Mouse (Mus musculus): ENCODE results near the gene Trip4. TPM values are rescaled to one million over a fixed set of nuclear protein-coding genes. Genes with fewer than 3 reads are reported as not detected.

The Trip4 gene
- polyA plus RNA-seq, 1 experiment from 2014 or later: 24.6 TPM

- no peak overlapping the region for H3K4me2 ChIP-seq
- no peak overlapping the region for H3K9ac ChIP-seq (ENCODE audit: low read depth, low read length)
- 28% methylated on average over 1 of the region's 1 CpGs for WGBS
- H3K4me3 ChIP-seq (ENCODE audit: low read depth, low read length): no peak overlapping the region
- ATAC-seq (replicated peaks; ENCODE audit: low FRiP score) (no peak), DNase-seq (ENCODE audit: low spot score) (no peak)
- 0 out of 2 replicates have a peak, but pooled peaks cover 4% of the 10 kb centered on the region for H3K4me1 ChIP-seq (replicated peaks; ENCODE audit: control insufficient read depth, insufficient read depth, low read length)
- H3K27me3 ChIP-seq (replicated peaks; ENCODE audit: control insufficient read depth, insufficient read depth, low read length): no peaks in the 10 kb centered on the region
- no peak overlapping the region for H3K27ac ChIP-seq (ENCODE audit: low read depth, low read length)
- H3K9me3 ChIP-seq (ENCODE audit: control insufficient read depth, low read length): no peaks in the 10 kb centered on the region
- peaks cover 10% of the 10 kb centered on the region for H3K36me3 ChIP-seq (ENCODE audit: control insufficient read depth, insufficient read depth, low read length)
Measured at GRCm38 (mm10) chr9:65850203-65850602, 58.4 kb downstream of the Trip4 start.

- H3K4me3 ChIP-seq (ENCODE audit: low read depth, low read length): no peak overlapping the region
- H3K27me3 ChIP-seq (replicated peaks; ENCODE audit: control insufficient read depth, insufficient read depth, low read length): no peaks in the 10 kb centered on the region
- no peak overlapping the region for H3K4me2 ChIP-seq
- ATAC-seq (replicated peaks; ENCODE audit: low FRiP score) (no peak), DNase-seq (ENCODE audit: low spot score) (no peak)
- H3K9me3 ChIP-seq (ENCODE audit: control insufficient read depth, low read length): no peaks in the 10 kb centered on the region
- H3K9ac ChIP-seq (ENCODE audit: low read depth, low read length): no peak overlapping the region
- H3K36me3 ChIP-seq (ENCODE audit: control insufficient read depth, insufficient read depth, low read length): peaks cover 7% of the 10 kb centered on the region
- no peak overlapping the region for H3K27ac ChIP-seq (ENCODE audit: low read depth, low read length)
- 0 out of 2 replicates have a peak, but pooled peaks cover 4% of the 10 kb centered on the region for H3K4me1 ChIP-seq (replicated peaks; ENCODE audit: control insufficient read depth, insufficient read depth, low read length)
Measured at GRCm38 (mm10) chr9:65848154-65848553, 60.4 kb downstream of the Trip4 start.

GRCm38 (mm10) chr9:65844421-65845165 is 64.0 kb downstream of the Trip4 start:
- H3K9me3 ChIP-seq (ENCODE audit: control insufficient read depth, low read length): no peaks in the 10 kb centered on the region
- 0 out of 2 replicates have a peak, but pooled peaks cover 4% of the 10 kb centered on the region for H3K4me1 ChIP-seq (replicated peaks; ENCODE audit: control insufficient read depth, insufficient read depth, low read length)
- H3K9ac ChIP-seq (ENCODE audit: low read depth, low read length): no peak overlapping the region
- no peaks in the 10 kb centered on the region for H3K27me3 ChIP-seq (replicated peaks; ENCODE audit: control insufficient read depth, insufficient read depth, low read length)
- H3K4me3 ChIP-seq (ENCODE audit: low read depth, low read length): no peak overlapping the region
- no peak overlapping the region for H3K27ac ChIP-seq (ENCODE audit: low read depth, low read length)
- ATAC-seq (replicated peaks; ENCODE audit: low FRiP score): no peak
- no peak for DNase-seq (ENCODE audit: low spot score)
- H3K4me2 ChIP-seq: no peak overlapping the region
- 86% methylated on average over 7 of the region's 7 CpGs for WGBS
- H3K36me3 ChIP-seq (ENCODE audit: control insufficient read depth, insufficient read depth, low read length): no peaks in the 10 kb centered on the region; the same call in 1 of the 2 replicates

GRCm38 (mm10) chr9:65839841-65840240 is 68.8 kb downstream of the Trip4 start:
- Histone ChIP-seq H3K27ac (ENCODE audit: low read depth, low read length) (no peak overlapping the region), H3K36me3 (ENCODE audit: control insufficient read depth, insufficient read depth, low read length) (no peaks in the 10 kb centered on the region; the same call in none of the 2 replicates), H3K4me2 (no peak overlapping the region), H3K9ac (ENCODE audit: low read depth, low read length) (no peak overlapping the region), H3K9me3 (ENCODE audit: control insufficient read depth, low read length) (no peaks in the 10 kb centered on the region), H3K4me1 (replicated peaks; ENCODE audit: control insufficient read depth, insufficient read depth, low read length) (no peaks in the 10 kb centered on the region), H3K27me3 (replicated peaks; ENCODE audit: control insufficient read depth, insufficient read depth, low read length) (no peaks in the 10 kb centered on the region), H3K4me3 (ENCODE audit: low read depth, low read length) (no peak overlapping the region)
- 100% methylated on average over 1 of the region's 1 CpGs for WGBS
- ATAC-seq (replicated peaks; ENCODE audit: low FRiP score) (no peak), DNase-seq (ENCODE audit: low spot score) (no peak)

- Histone ChIP-seq H3K36me3 (ENCODE audit: control insufficient read depth, insufficient read depth, low read length) (no peaks in the 10 kb centered on the region; the same call in 1 of the 2 replicates), H3K4me3 (ENCODE audit: low read depth, low read length) (no peak overlapping the region), H3K4me2 (no peak overlapping the region), H3K4me1 (replicated peaks; ENCODE audit: control insufficient read depth, insufficient read depth, low read length) (no peaks in the 10 kb centered on the region), H3K9ac (ENCODE audit: low read depth, low read length) (no peak overlapping the region), H3K27me3 (replicated peaks; ENCODE audit: control insufficient read depth, insufficient read depth, low read length) (no peaks in the 10 kb centered on the region), H3K27ac (ENCODE audit: low read depth, low read length) (no peak overlapping the region), H3K9me3 (ENCODE audit: control insufficient read depth, low read length) (no peaks in the 10 kb centered on the region)
- DNase-seq (ENCODE audit: low spot score) (no peak), ATAC-seq (replicated peaks; ENCODE audit: low FRiP score) (no peak)
Measured at GRCm38 (mm10) chr9:65836916-65837315, 71.7 kb downstream of the Trip4 start.

- no peak overlapping the region for H3K4me3 ChIP-seq (ENCODE audit: low read depth, low read length)
- H3K4me2 ChIP-seq: no peak overlapping the region
- peaks cover 7% of the 10 kb centered on the region; the same call in 1 of the 2 replicates for H3K4me1 ChIP-seq (replicated peaks; ENCODE audit: control insufficient read depth, insufficient read depth, low read length)
- no peak for ATAC-seq (replicated peaks; ENCODE audit: low FRiP score)
- H3K36me3 ChIP-seq (ENCODE audit: control insufficient read depth, insufficient read depth, low read length): no peaks in the 10 kb centered on the region; the same call in 1 of the 2 replicates
- H3K27me3 ChIP-seq (replicated peaks; ENCODE audit: control insufficient read depth, insufficient read depth, low read length): no peaks in the 10 kb centered on the region
- no peak for DNase-seq (ENCODE audit: low spot score)
- no peaks in the 10 kb centered on the region for H3K9me3 ChIP-seq (ENCODE audit: control insufficient read depth, low read length)
- no peak overlapping the region for H3K9ac ChIP-seq (ENCODE audit: low read depth, low read length)
- no peak overlapping the region for H3K27ac ChIP-seq (ENCODE audit: low read depth, low read length)
- 81% methylated on average over 10 of the region's 10 CpGs for WGBS
Measured at GRCm38 (mm10) chr9:65834628-65835354, 73.8 kb downstream of the Trip4 start.

- H3K4me1 ChIP-seq (replicated peaks; ENCODE audit: control insufficient read depth, insufficient read depth, low read length): peaks cover 10% of the 10 kb centered on the region; the same call in 1 of the 2 replicates
- H3K27me3 ChIP-seq (replicated peaks; ENCODE audit: control insufficient read depth, insufficient read depth, low read length): no peaks in the 10 kb centered on the region
- no peak overlapping the region for H3K27ac ChIP-seq (ENCODE audit: low read depth, low read length)
- H3K9ac ChIP-seq (ENCODE audit: low read depth, low read length): no peak overlapping the region
- DNase-seq (ENCODE audit: low spot score) (no peak), ATAC-seq (replicated peaks; ENCODE audit: low FRiP score) (no peak)
- no peak overlapping the region for H3K4me2 ChIP-seq
- no peak overlapping the region for H3K4me3 ChIP-seq (ENCODE audit: low read depth, low read length)
- H3K36me3 ChIP-seq (ENCODE audit: control insufficient read depth, insufficient read depth, low read length): no peaks in the 10 kb centered on the region; the same call in 1 of the 2 replicates
- no peaks in the 10 kb centered on the region for H3K9me3 ChIP-seq (ENCODE audit: control insufficient read depth, low read length)
Measured at GRCm38 (mm10) chr9:65833640-65834039, 75.0 kb downstream of the Trip4 start.

- H3K4me3 ChIP-seq (ENCODE audit: low read depth, low read length): no peak overlapping the region
- DNase-seq (ENCODE audit: low spot score) (no peak), ATAC-seq (replicated peaks; ENCODE audit: low FRiP score) (no peak)
- no peak overlapping the region for H3K27ac ChIP-seq (ENCODE audit: low read depth, low read length)
- H3K4me2 ChIP-seq: no peak overlapping the region
- H3K27me3 ChIP-seq (replicated peaks; ENCODE audit: control insufficient read depth, insufficient read depth, low read length): no peaks in the 10 kb centered on the region
- H3K9me3 ChIP-seq (ENCODE audit: control insufficient read depth, low read length): no peaks in the 10 kb centered on the region
- WGBS: 86% methylated on average over 2 of the region's 2 CpGs
- no peaks in the 10 kb centered on the region; the same call in 1 of the 2 replicates for H3K36me3 ChIP-seq (ENCODE audit: control insufficient read depth, insufficient read depth, low read length)
- H3K9ac ChIP-seq (ENCODE audit: low read depth, low read length): no peak overlapping the region
- H3K4me1 ChIP-seq (replicated peaks; ENCODE audit: control insufficient read depth, insufficient read depth, low read length): peaks cover 15% of the 10 kb centered on the region
Measured at GRCm38 (mm10) chr9:65833230-65833629, 75.4 kb downstream of the Trip4 start.

Data from liver, embryonic 11.5 days (tissue).